Mouse (Mus musculus): ENCODE measurements around the gene Ttf2. TPM values are rescaled to one million over a fixed set of nuclear protein-coding genes. Genes with fewer than 3 reads are reported as not detected.
A peak's percentile ranks its signal among the peaks of the same experiment; 100 is the strongest.

Gene Ttf2
- polyA plus RNA-seq, 1 experiment from 2014 or later: 24.2 TPM

DNA sequence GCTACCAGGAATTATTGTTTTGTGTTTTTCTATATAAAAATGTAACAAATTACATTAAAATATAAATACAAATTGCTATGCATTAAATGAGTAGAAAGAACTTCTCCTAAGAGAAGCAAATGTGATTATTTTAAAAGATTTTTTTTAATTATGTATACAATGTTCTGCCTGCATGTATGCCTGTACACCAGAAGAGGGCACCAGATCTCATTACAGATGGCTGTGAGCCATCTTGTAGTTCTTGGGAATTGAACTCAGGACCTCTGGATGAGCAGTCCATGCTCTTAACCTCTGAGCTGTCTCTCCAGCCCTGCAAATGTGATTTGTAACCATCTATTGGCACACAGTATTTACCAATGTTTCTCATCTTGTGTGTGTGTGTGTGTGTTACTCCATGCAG, 14.8 kb downstream of the Ttf2 start:
- ATAC-seq (ENCODE audit: low FRiP score, low TSS enrichment): no peak

DNA sequence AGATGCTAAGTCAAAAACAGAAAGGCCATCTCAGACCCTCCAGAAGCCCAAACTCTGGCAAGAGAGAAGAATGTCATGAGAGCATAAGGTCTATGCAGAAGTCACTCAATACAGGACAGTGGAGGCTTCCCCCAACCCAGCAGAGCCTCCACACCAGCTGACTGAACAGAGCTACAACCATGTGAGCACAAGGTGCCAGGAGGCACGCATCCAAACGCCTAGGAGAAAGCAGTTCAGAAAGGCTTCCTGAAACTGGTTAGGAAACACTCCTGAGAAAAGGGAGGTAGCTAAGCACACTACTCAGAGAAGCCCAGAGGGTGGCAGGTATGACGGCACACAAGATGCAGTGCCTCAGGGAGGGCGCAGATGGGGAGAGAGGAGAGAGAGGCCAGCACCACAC, 17.9 kb downstream of the Ttf2 start:
- no peak overlapping the region for H3K4me3 ChIP-seq (ENCODE audit: low read length)
- 95% methylated on average over 4 of the region's 4 CpGs for WGBS
- no peak overlapping the region for H3K4me2 ChIP-seq (replicated peaks; ENCODE audit: low read depth, low read length)
- H3K9ac ChIP-seq (ENCODE audit: low read depth, low read length): no peak overlapping the region
- H3K36me3 ChIP-seq (ENCODE audit: control insufficient read depth, insufficient read depth, low read length): peaks cover 78% of the 10 kb centered on the region
- H3K4me1 ChIP-seq (ENCODE audit: control insufficient read depth, insufficient read depth, low read length): no peaks in the 10 kb centered on the region
- H3K27ac ChIP-seq (ENCODE audit: low read depth, low read length): no peak overlapping the region
- H3K27me3 ChIP-seq (ENCODE audit: control insufficient read depth, insufficient read depth, low read length): no peaks in the 10 kb centered on the region
- no peak for ATAC-seq (ENCODE audit: low FRiP score, low TSS enrichment)
- H3K9me3 ChIP-seq (ENCODE audit: control insufficient read depth, low read length): no peaks in the 10 kb centered on the region

More for the DNA sequence above, 14.8 kb downstream of the Ttf2 start:
- H3K27me3 ChIP-seq (ENCODE audit: control insufficient read depth, insufficient read depth, low read length): no peaks in the 10 kb centered on the region
- H3K4me3 ChIP-seq (ENCODE audit: low read length): no peak overlapping the region
- H3K4me1 ChIP-seq (ENCODE audit: control insufficient read depth, insufficient read depth, low read length): no peaks in the 10 kb centered on the region
- no peak overlapping the region for H3K27ac ChIP-seq (ENCODE audit: low read depth, low read length)
- peaks cover 82% of the 10 kb centered on the region for H3K36me3 ChIP-seq (ENCODE audit: control insufficient read depth, insufficient read depth, low read length)
- no peaks in the 10 kb centered on the region for H3K9me3 ChIP-seq (ENCODE audit: control insufficient read depth, low read length)
- H3K4me2 ChIP-seq (replicated peaks; ENCODE audit: low read depth, low read length): no peak overlapping the region
- no peak overlapping the region for H3K9ac ChIP-seq (ENCODE audit: low read depth, low read length)

DNA sequence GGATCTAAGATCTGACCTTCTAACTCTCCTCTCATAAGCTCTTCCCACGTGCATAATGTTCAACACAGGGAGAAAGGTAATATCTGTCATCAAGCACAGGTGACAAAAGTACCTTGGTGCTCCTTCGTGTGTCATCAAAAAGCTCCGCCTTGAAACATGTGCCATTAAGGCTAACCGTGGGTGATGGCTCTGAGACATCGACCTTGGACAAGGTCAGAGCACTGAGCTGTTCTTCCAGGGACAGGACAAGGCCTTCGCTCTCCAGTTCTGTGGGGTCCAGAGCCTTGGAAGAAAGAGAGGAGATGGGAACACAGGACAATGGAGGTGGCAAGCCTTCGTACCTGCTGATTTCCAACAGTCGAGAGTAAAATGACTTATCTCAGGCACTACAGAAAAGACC, 22.2 kb downstream of the Ttf2 start:
- H3K9me3 ChIP-seq (ENCODE audit: control insufficient read depth, low read length): no peaks in the 10 kb centered on the region
- no peak overlapping the region for H3K9ac ChIP-seq (ENCODE audit: low read depth, low read length)
- H3K27me3 ChIP-seq (ENCODE audit: control insufficient read depth, insufficient read depth, low read length): no peaks in the 10 kb centered on the region
- no peak overlapping the region for H3K4me2 ChIP-seq (replicated peaks; ENCODE audit: low read depth, low read length)
- no peak overlapping the region for H3K27ac ChIP-seq (ENCODE audit: low read depth, low read length)
- ATAC-seq (ENCODE audit: low FRiP score, low TSS enrichment): no peak
- H3K36me3 ChIP-seq (ENCODE audit: control insufficient read depth, insufficient read depth, low read length): peaks cover 85% of the 10 kb centered on the region
- 91% methylated on average over 8 of the region's 8 CpGs for WGBS
- no peaks in the 10 kb centered on the region for H3K4me1 ChIP-seq (ENCODE audit: control insufficient read depth, insufficient read depth, low read length)
- H3K4me3 ChIP-seq (ENCODE audit: low read length): no peak overlapping the region

DNA sequence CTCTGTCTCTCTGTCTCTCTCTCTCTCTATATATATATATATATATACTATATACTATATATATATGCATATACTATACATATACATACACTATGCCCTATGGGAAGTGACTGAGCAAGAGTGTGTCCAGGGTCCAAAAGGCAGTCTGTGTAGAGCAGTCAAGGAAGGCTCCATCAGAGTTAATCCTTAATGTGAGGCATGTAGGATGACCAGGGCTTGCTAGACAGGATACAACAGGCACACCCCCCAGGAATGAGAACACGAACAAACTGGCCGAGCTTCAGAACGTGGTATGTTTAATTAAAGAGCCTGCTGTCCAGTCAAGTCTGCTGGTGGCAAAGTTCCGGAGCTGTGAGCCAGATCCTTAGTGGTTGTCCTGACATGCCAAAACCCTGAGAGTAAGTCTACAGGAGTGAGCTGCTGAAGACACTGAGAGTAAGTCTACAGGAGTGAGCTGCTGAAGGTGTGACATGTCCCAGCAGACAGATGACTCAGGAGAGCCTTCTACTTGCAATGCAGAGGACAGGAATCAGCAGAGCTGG, 28.9 kb downstream of the Ttf2 start:
- H3K36me3 ChIP-seq (ENCODE audit: control insufficient read depth, insufficient read depth, low read length): peaks cover 75% of the 10 kb centered on the region
- H3K4me1 ChIP-seq (ENCODE audit: control insufficient read depth, insufficient read depth, low read length): no peaks in the 10 kb centered on the region
- no peak overlapping the region for H3K4me2 ChIP-seq (replicated peaks; ENCODE audit: low read depth, low read length)
- no peak overlapping the region for H3K9ac ChIP-seq (ENCODE audit: low read depth, low read length)
- no peaks in the 10 kb centered on the region for H3K27me3 ChIP-seq (ENCODE audit: control insufficient read depth, insufficient read depth, low read length)
- H3K9me3 ChIP-seq (ENCODE audit: control insufficient read depth, low read length): no peaks in the 10 kb centered on the region
- 86% methylated on average over 4 of the region's 4 CpGs for WGBS
- ATAC-seq (ENCODE audit: low FRiP score, low TSS enrichment): no peak
- no peak overlapping the region for H3K4me3 ChIP-seq (ENCODE audit: low read length)
- no peak overlapping the region for H3K27ac ChIP-seq (ENCODE audit: low read depth, low read length)

DNA sequence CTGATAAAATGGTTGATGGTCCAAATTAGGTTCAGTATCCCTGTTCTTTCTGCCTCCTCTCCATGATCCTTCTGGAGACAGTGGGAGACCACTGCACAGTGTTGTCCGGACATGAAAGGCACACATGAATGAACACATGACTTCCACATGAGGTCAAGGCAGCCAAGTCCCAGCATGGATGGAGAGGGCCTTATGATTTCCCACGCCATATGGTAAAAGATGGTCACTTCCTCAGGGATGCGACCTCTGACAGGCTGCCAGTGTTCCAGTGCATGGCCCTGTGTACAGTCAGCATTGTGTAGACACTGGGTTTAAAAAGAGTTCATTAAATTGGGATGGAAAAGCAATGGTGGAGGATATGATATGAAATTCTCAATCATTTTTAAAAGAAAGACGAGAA, 31.3 kb downstream of the Ttf2 start:
- H3K4me2 ChIP-seq (replicated peaks; ENCODE audit: low read depth, low read length): no peak overlapping the region
- 87% methylated on average over 4 of the region's 4 CpGs for WGBS
- ATAC-seq (ENCODE audit: low FRiP score, low TSS enrichment): no peak

DNA sequence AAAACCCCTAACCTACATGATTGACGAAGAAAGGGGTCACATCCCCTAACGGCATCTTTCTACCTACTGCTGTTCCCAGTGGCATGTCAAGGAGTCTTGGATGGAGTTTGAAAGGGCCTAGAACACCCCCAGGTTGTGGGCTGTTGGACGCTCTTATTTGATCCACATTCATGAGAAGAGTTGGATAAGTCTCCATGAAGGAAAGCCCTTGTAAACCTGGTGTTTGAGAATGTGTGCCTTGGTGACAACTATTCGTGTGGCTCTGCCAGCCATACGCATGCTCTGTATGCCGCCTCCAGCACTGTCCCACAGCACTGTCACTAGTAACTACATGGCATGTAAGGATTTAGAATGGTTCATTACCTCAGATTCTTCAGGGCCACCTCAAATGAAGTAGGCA, 33.3 kb downstream of the Ttf2 start:
- no peaks in the 10 kb centered on the region for H3K4me1 ChIP-seq (ENCODE audit: control insufficient read depth, insufficient read depth, low read length)
- no peak overlapping the region for H3K4me3 ChIP-seq (ENCODE audit: low read length)
- no peak overlapping the region for H3K9ac ChIP-seq (ENCODE audit: low read depth, low read length)
- H3K36me3 ChIP-seq (ENCODE audit: control insufficient read depth, insufficient read depth, low read length): peaks cover 59% of the 10 kb centered on the region
- ATAC-seq (ENCODE audit: low FRiP score, low TSS enrichment): no peak
- 93% methylated on average over 6 of the region's 6 CpGs for WGBS
- H3K4me2 ChIP-seq (replicated peaks; ENCODE audit: low read depth, low read length): no peak overlapping the region
- H3K9me3 ChIP-seq (ENCODE audit: control insufficient read depth, low read length): no peaks in the 10 kb centered on the region
- H3K27ac ChIP-seq (ENCODE audit: low read depth, low read length): no peak overlapping the region
- H3K27me3 ChIP-seq (ENCODE audit: control insufficient read depth, insufficient read depth, low read length): no peaks in the 10 kb centered on the region

More for the DNA sequence above, 31.3 kb downstream of the Ttf2 start:
- no peak overlapping the region for H3K4me3 ChIP-seq (ENCODE audit: low read length)
- no peaks in the 10 kb centered on the region for H3K27me3 ChIP-seq (ENCODE audit: control insufficient read depth, insufficient read depth, low read length)
- no peaks in the 10 kb centered on the region for H3K9me3 ChIP-seq (ENCODE audit: control insufficient read depth, low read length)
- H3K36me3 ChIP-seq (ENCODE audit: control insufficient read depth, insufficient read depth, low read length): peaks cover 58% of the 10 kb centered on the region
- H3K4me1 ChIP-seq (ENCODE audit: control insufficient read depth, insufficient read depth, low read length): no peaks in the 10 kb centered on the region
- H3K27ac ChIP-seq (ENCODE audit: low read depth, low read length): no peak overlapping the region
- H3K9ac ChIP-seq (ENCODE audit: low read depth, low read length): no peak overlapping the region

DNA sequence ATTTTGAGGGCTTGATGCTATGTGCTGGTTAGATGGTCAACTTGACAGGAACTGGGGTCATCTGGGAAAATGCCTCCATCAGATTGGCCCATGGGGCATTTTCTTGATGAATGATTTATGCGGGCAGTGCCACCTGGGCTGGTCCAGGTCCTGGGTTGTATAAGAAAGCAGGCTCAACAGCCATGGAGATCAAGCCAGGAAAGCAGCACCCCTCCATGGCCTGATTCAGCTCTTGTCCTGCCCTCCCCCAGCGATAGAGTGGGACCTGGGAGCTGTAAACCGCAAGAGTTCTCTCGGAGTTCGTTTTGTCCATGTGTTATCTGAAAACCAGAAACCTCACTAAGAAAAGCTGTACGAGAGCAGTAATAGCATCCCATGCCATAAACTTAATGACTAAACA, 33.9 kb downstream of the Ttf2 start:
- ATAC-seq (ENCODE audit: low FRiP score, low TSS enrichment): no peak

DNA sequence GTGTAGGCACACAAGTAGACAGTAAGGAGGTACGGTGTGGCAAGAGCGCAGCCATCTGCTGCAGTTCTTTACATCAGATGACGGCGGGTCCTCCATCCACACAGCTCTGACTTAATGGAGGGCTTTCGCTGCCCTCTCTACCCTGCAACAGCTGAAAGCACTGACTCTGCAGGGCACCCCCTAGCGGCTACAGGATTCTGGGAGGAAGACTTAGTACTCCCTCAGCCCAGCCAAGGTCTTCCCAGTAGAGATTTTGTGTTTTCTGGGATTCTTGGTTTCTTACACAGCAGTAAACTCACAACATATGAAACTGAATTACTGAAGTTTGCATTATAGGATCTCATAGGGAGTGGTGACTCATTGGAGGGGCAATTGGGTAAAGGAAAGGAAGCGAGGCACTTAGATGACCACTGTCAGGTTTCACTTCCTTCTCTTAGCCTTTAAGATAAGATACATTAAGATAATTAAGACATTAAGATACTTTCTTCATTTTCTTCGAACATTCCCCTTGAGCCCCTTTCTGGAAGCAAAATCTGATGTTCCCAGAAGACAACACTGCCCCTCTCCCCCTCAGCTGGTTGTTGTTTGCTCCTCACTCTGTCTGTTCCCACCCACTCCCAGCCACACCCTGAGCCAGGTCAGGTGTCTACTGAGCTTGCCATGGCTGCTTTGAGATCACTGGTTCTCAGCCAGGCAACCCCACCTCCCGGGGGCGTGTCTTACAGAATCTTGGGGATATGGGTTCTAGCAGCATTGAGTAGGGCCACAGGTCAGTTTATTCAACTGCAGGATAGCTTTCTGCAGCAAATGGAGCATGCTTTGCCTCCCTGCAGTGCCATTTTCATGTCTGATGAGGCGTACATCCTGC, 37.2 kb downstream of the Ttf2 start:
- no peak overlapping the region for H3K4me2 ChIP-seq (replicated peaks; ENCODE audit: low read depth, low read length)
- H3K9me3 ChIP-seq (ENCODE audit: control insufficient read depth, low read length): no peaks in the 10 kb centered on the region
- ATAC-seq (ENCODE audit: low FRiP score, low TSS enrichment): 0 out of 2 replicates have a peak, but pooled peaks have one; percentile 41

More for the DNA sequence above, 33.9 kb downstream of the Ttf2 start:
- H3K9me3 ChIP-seq (ENCODE audit: control insufficient read depth, low read length): no peaks in the 10 kb centered on the region
- no peak overlapping the region for H3K4me3 ChIP-seq (ENCODE audit: low read length)
- 63% methylated on average over 6 of the region's 6 CpGs for WGBS
- no peak overlapping the region for H3K4me2 ChIP-seq (replicated peaks; ENCODE audit: low read depth, low read length)
- no peak overlapping the region for H3K27ac ChIP-seq (ENCODE audit: low read depth, low read length)
- no peaks in the 10 kb centered on the region for H3K4me1 ChIP-seq (ENCODE audit: control insufficient read depth, insufficient read depth, low read length)
- peaks cover 55% of the 10 kb centered on the region for H3K36me3 ChIP-seq (ENCODE audit: control insufficient read depth, insufficient read depth, low read length)
- H3K27me3 ChIP-seq (ENCODE audit: control insufficient read depth, insufficient read depth, low read length): no peaks in the 10 kb centered on the region
- no peak overlapping the region for H3K9ac ChIP-seq (ENCODE audit: low read depth, low read length)

DNA sequence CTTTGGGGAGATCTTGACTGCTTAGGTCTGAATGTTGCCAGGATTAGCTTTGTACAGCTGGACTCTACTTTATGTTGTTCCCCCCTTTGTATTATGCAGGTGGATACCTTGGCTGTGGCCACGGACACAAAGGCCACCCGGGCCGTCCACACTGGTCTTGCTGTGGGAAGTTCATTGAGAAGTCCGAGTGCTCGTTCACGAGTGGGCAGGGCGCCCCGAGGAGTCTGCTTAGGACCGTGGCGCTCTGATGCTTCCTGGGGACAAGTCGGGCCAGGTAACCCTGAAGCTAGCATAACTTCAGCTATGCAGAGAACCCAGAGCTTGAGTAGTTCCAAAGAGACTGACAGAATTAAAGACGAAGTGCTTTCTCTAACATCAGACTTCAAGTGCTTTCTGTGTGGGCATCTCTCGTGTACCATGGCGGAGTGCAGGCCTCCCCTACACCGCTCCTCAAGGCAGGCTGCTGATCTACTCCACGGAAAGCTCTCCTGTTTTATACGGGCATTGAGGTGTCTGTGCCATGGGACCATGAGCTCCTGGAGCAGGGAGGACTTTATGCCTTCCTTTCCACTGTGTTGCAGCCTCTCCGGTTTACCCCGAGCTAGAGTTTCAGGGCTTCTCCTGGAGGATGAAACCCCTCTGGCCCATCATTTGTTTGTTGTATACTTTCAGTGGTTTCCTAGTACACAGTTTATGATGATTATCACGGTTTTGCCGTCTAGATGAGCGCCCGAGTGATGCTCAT, 38.0 kb downstream of the Ttf2 start:
- ATAC-seq (ENCODE audit: low FRiP score, low TSS enrichment): no peak
- 93% methylated on average over 23 of the region's 23 CpGs for WGBS
- no peak overlapping the region for H3K4me2 ChIP-seq (replicated peaks; ENCODE audit: low read depth, low read length)
- H3K4me3 ChIP-seq (ENCODE audit: low read length): no peak overlapping the region
- H3K9me3 ChIP-seq (ENCODE audit: control insufficient read depth, low read length): no peaks in the 10 kb centered on the region
- H3K9ac ChIP-seq (ENCODE audit: low read depth, low read length): no peak overlapping the region
- no peaks in the 10 kb centered on the region for H3K4me1 ChIP-seq (ENCODE audit: control insufficient read depth, insufficient read depth, low read length)
- H3K27ac ChIP-seq (ENCODE audit: low read depth, low read length): no peak overlapping the region
- H3K27me3 ChIP-seq (ENCODE audit: control insufficient read depth, insufficient read depth, low read length): no peaks in the 10 kb centered on the region
- H3K36me3 ChIP-seq (ENCODE audit: control insufficient read depth, insufficient read depth, low read length): peaks cover 53% of the 10 kb centered on the region

More for the DNA sequence above, 37.2 kb downstream of the Ttf2 start:
- no peaks in the 10 kb centered on the region for H3K4me1 ChIP-seq (ENCODE audit: control insufficient read depth, insufficient read depth, low read length)
- peaks cover 55% of the 10 kb centered on the region for H3K36me3 ChIP-seq (ENCODE audit: control insufficient read depth, insufficient read depth, low read length)
- no peak overlapping the region for H3K27ac ChIP-seq (ENCODE audit: low read depth, low read length)
- H3K9ac ChIP-seq (ENCODE audit: low read depth, low read length): no peak overlapping the region
- no peak overlapping the region for H3K4me3 ChIP-seq (ENCODE audit: low read length)
- WGBS: 78% methylated on average over 11 of the region's 11 CpGs
- no peaks in the 10 kb centered on the region for H3K27me3 ChIP-seq (ENCODE audit: control insufficient read depth, insufficient read depth, low read length)
